Mouse (Mus musculus) brain, embryonic 14.5 days (tissue): Measurements from ENCODE around the gene Pgm5.

Source experiments
- CTCF ChIP-seq: fragments of 200-500 bp; IDR thresholded peaks from 2 replicates; pipeline ENCODE4 v1.5.1; 2012; ENCODE audit warnings: inconsistent platforms, mild to moderate bottlenecking, moderate library complexity, borderline replicate concordance; ENCODE audit not compliant: insufficient read depth, insufficient read length; ENCODE audit errors: extremely low read depth
- POLR2A ChIP-seq: fragments of 200-500 bp; IDR thresholded peaks from 2 replicates; pipeline ENCODE4 v1.6.1; 2012; ENCODE audit warnings: mild to moderate bottlenecking, inconsistent platforms, borderline replicate concordance; ENCODE audit not compliant: poor library complexity, insufficient read depth, insufficient read length, severe bottlenecking; ENCODE audit errors: extremely low read depth

DNA sequence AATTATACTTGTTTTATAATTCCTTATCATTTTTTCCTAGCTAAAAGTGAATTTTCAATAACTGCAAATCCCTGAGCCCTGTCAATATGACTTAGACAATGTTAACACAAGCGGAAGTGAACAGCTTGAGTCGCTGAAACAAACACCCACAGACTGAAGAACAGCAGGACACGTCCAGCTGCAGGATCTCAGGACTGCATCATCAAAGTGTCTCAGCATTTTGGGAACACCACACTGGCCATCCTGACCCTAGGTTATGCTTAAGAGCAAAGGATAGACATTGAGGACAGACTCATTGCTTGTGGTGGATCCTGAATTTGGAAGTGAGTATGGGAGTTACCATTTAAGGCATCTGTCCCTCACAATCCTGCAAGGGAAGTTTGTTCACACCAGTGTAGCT is 162.5 kb downstream of the Pgm5 start:
- no peak for TF ChIP-seq CTCF
- TF ChIP-seq POLR2A: no peak
